Mouse (Mus musculus) embryonic facial prominence, embryonic 11.5 days (tissue): ENCODE data around the gene Creb1. TPM values are rescaled to one million over a fixed set of nuclear protein-coding genes. Genes with fewer than 3 reads are reported as not detected.

Source experiments
- ATAC-seq: fragments of 200-750 bp; cut with Nextera tagmentation; replicated peaks from 2 replicates; pipeline ENCODE4 v1.8.0; 2017; ENCODE audit warnings: low read depth; ENCODE audit not compliant: insufficient number of reproducible peaks, low FRiP score, low TSS enrichment
- DNase-seq: peaks from one replicate; pipeline ENCODE4 v3.0.0-alpha.2; 2015; ENCODE audit warnings: low spot score
- H3K27ac ChIP-seq: fragments of 300-500 bp; sonication (generic); replicated peaks from 2 replicates; pipeline ENCODE4 v1.5.1; 2014; ENCODE audit warnings: mild to moderate bottlenecking, low read depth, low read length, control low read depth
- H3K27me3 ChIP-seq: fragments of 300-500 bp; sonication (generic); 2 replicates; pipeline ENCODE4 v1.6.1; 2014; ENCODE audit warnings: mild to moderate bottlenecking, low read length, moderate library complexity, mixed read lengths; ENCODE audit not compliant: control insufficient read depth, insufficient read depth
- H3K36me3 ChIP-seq: fragments of 300-500 bp; sonication (generic); replicated peaks from 2 replicates; pipeline ENCODE4 v1.6.1; 2014; ENCODE audit warnings: low read depth, mild to moderate bottlenecking, low read length, moderate library complexity, mixed read lengths; ENCODE audit not compliant: control insufficient read depth, insufficient read depth
- H3K4me1 ChIP-seq: fragments of 300-500 bp; sonication (generic); 2 replicates; pipeline ENCODE4 v1.6.1; 2014; ENCODE audit warnings: low read length, mixed read lengths; ENCODE audit not compliant: control insufficient read depth, insufficient read depth
- H3K4me2 ChIP-seq: fragments of 300-500 bp; sonication (generic); 2 replicates; pipeline ENCODE4 v1.6.1; 2014; ENCODE audit warnings: low read depth, mild to moderate bottlenecking, control low read depth, low read length, moderate library complexity
- H3K4me3 ChIP-seq: fragments of 300-500 bp; sonication (generic); 2 replicates; pipeline ENCODE4 v1.5.1; 2014; ENCODE audit warnings: low read depth, low read length, control low read depth
- H3K9ac ChIP-seq: fragments of 300-500 bp; sonication (generic); replicated peaks from 2 replicates; pipeline ENCODE4 v1.6.1; 2014; ENCODE audit warnings: mild to moderate bottlenecking, control low read depth, low read length
- H3K9me3 ChIP-seq: fragments of 300-500 bp; sonication (generic); replicated peaks from 2 replicates; pipeline ENCODE4 v1.6.1; 2016; ENCODE audit warnings: mild to moderate bottlenecking, low read length, inconsistent platforms, mixed read lengths; ENCODE audit not compliant: control insufficient read depth
- WGBS: fragments of 180-500 bp; shearing (Covaris S2); extraction: QIAGEN DNeasy Blood & Tissue Kit; methylation state at CpG from one replicate; pipeline ENCODE4 v1.1.7; 2014; 5-methylcytosine and 5-hydroxymethylcytosine counted together
- polyA plus RNA-seq: library from polyadenylated mRNA; unstranded; fragments of >200 nt; fragmentation: Nextera tagmentation; extraction: Ambion mirVana; gene quantifications from 2 replicates; pipeline ENCODE4 v1.2.1, GENCODE M21; 2014

The Creb1 gene
- polyA plus RNA-seq, 1 experiment from 2014 or later = 63.8 TPM

GRCm38 (mm10) chr1:64516593-64516992 is 15.9 kb upstream of the Creb1 start:
- Histone ChIP-seq H3K4me2 (no peak overlapping the region), H3K9ac (no peak overlapping the region), H3K4me3 (no peak overlapping the region), H3K4me1 (no peaks in the 10 kb centered on the region), H3K27me3 (no peaks in the 10 kb centered on the region), H3K27ac (no peak overlapping the region), H3K36me3 (no peaks in the 10 kb centered on the region), H3K9me3 (no peaks in the 10 kb centered on the region)
- DNase-seq (no peak), ATAC-seq (no peak)
- 75% methylated on average over 3 of the region's 3 CpGs for WGBS

DNA sequence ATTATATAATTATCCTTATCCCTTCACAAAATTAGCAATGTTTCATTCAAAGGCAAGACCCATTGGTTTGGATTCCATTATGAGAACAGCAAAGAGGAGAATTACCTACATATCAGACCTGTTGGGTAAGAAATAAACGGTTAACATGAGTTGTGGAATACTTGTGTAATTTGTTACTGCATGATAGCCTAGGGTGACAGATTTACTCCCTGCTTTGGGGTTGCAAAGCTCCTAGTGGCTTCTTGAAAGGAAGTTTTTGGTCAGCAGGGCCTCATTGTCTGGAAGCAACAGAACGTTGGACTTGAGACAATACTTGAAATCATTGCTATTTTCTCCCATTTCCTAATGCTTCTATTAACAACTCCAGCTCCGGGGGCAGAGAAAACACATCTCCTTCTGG is 14.0 kb upstream of the Creb1 start:
- no peak for ATAC-seq
- Histone ChIP-seq H3K9ac (no peak overlapping the region), H3K27ac (no peak overlapping the region), H3K4me2 (no peak overlapping the region), H3K4me3 (no peak overlapping the region), H3K27me3 (no peaks in the 10 kb centered on the region), H3K4me1 (no peaks in the 10 kb centered on the region), H3K9me3 (no peaks in the 10 kb centered on the region), H3K36me3 (no peaks in the 10 kb centered on the region)
- DNase-seq = no peak
- 78% methylated on average over 3 of the region's 3 CpGs for WGBS

- H3K4me2 ChIP-seq = no peak overlapping the region
- H3K4me3 ChIP-seq = no peak overlapping the region
- WGBS = 67% methylated on average over 1 of the region's 1 CpGs
- H3K27me3 ChIP-seq = no peaks in the 10 kb centered on the region
- DNase-seq (no peak), ATAC-seq (no peak)
- H3K36me3 ChIP-seq = no peaks in the 10 kb centered on the region
- H3K27ac ChIP-seq = no peak overlapping the region
- H3K4me1 ChIP-seq = no peaks in the 10 kb centered on the region
- H3K9ac ChIP-seq = no peak overlapping the region
- no peaks in the 10 kb centered on the region for H3K9me3 ChIP-seq
These were observed 13.1 kb upstream of the Creb1 start for GRCm38 (mm10) chr1:64519345-64519744.

GRCm38 (mm10) chr1:64519901-64520300 is 12.5 kb upstream of the Creb1 start:
- Histone ChIP-seq H3K4me2 (no peak overlapping the region), H3K27me3 (no peaks in the 10 kb centered on the region), H3K9me3 (no peaks in the 10 kb centered on the region), H3K9ac (no peak overlapping the region), H3K4me1 (no peaks in the 10 kb centered on the region), H3K36me3 (no peaks in the 10 kb centered on the region), H3K4me3 (no peak overlapping the region), H3K27ac (no peak overlapping the region)
- DNase-seq (no peak), ATAC-seq (no peak)
- WGBS = 54% methylated on average over 1 of the region's 1 CpGs

- H3K27me3 ChIP-seq = no peaks in the 10 kb centered on the region
- no peak overlapping the region for H3K27ac ChIP-seq
- H3K9me3 ChIP-seq = no peaks in the 10 kb centered on the region
- no peak overlapping the region for H3K9ac ChIP-seq
- DNase-seq (no peak), ATAC-seq (no peak)
- H3K36me3 ChIP-seq = no peaks in the 10 kb centered on the region
- no peaks in the 10 kb centered on the region for H3K4me1 ChIP-seq
- WGBS = 56% methylated on average over 3 of the region's 3 CpGs
- no peak overlapping the region for H3K4me3 ChIP-seq
- H3K4me2 ChIP-seq = no peak overlapping the region
These were observed 10.7 kb upstream of the Creb1 start for GRCm38 (mm10) chr1:64521734-64522133.

- Histone ChIP-seq H3K4me1 (no peaks in the 10 kb centered on the region), H3K4me3 (no peak overlapping the region), H3K36me3 (no peaks in the 10 kb centered on the region), H3K27ac (no peak overlapping the region), H3K9me3 (no peaks in the 10 kb centered on the region), H3K27me3 (no peaks in the 10 kb centered on the region), H3K4me2 (no peak overlapping the region), H3K9ac (no peak overlapping the region)
- DNase-seq (no peak), ATAC-seq (no peak)
- WGBS = 83% methylated on average over 6 of the region's 6 CpGs
These were observed 9.8 kb upstream of the Creb1 start for GRCm38 (mm10) chr1:64522637-64523036.

DNA sequence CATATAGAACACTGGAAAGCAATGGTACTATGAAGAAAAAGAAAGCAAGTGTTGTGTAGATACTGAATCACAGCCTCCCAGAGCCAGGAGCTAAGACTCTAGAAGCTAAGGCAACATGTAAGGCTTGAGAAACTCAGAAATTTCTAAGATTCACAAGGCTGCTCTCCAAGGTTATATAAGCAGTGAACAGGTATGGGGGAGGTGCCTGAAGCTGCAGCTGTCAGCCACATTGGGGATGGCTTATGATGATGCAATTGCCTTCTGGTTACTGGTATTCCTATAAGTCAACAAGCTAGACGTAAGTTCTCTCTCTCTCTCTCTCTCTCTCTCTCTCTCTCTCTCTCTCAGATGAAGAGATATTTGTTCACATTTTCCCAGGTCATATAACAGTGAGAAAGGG is 9.3 kb upstream of the Creb1 start:
- no peak overlapping the region for H3K4me3 ChIP-seq
- no peak overlapping the region for H3K27ac ChIP-seq
- H3K9ac ChIP-seq = no peak overlapping the region
- H3K4me2 ChIP-seq = no peak overlapping the region
- H3K9me3 ChIP-seq = no peaks in the 10 kb centered on the region
- no peaks in the 10 kb centered on the region for H3K27me3 ChIP-seq
- ATAC-seq (no peak), DNase-seq (no peak)
- no peaks in the 10 kb centered on the region for H3K4me1 ChIP-seq
- WGBS = 82% methylated on average over 1 of the region's 1 CpGs
- no peaks in the 10 kb centered on the region for H3K36me3 ChIP-seq

- DNase-seq = no peak
- WGBS = 97% methylated on average over 2 of the region's 2 CpGs
These were observed 7.8 kb upstream of the Creb1 start for GRCm38 (mm10) chr1:64524661-64525060.

More at GRCm38 (mm10) chr1:64524661-64525060, 7.8 kb upstream of the Creb1 start:
- Histone ChIP-seq H3K9me3 (no peaks in the 10 kb centered on the region), H3K36me3 (no peaks in the 10 kb centered on the region; the same call in 1 of the 2 replicates), H3K4me2 (no peak overlapping the region), H3K4me3 (no peak overlapping the region), H3K4me1 (no peaks in the 10 kb centered on the region), H3K27ac (no peak overlapping the region), H3K27me3 (no peaks in the 10 kb centered on the region), H3K9ac (no peak overlapping the region)
- no peak for ATAC-seq
